Comparison of ENCODE assay signal across 14 mouse cellular contexts in the genomic region with DNA sequence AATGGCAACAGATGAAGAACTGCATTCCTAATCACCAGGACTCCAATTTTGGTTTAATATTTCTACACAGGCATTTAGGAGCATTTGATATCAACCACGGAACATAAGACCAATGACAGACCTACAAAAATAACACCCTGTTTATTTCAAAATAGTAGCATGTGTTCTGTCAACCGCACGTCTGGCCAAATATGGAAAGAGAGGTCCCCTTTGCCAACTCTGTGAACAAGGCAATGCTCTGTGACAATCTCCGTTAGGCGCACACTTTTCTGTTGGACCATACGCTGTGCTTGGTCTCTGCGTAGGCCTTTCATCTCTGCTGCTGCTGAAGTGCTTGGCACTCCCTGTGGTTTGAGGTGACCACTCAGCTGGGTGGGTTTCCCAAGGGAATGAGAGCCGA.
"Had no signal": no experiment of that assay in that cellular context is flagged by ENCODE, and none has a peak within 500 bp of the region (broad histone marks: within the 10 kb centered on the region; RNA-seq: fewer than 3 reads in every experiment).

No protein-coding gene starts in this region.

- H3K9me3 ChIP-seq: liver, embryonic 13.5 days; lung, embryonic 15.5 days; midbrain, embryonic 13.5 days; neural tube, embryonic 15.5 days had no signal

- H3K4me2 ChIP-seq: liver, embryonic 13.5 days; lung, embryonic 15.5 days; midbrain, embryonic 13.5 days; neural tube, embryonic 15.5 days had no signal

- DNase-seq: kidney, adult 8-10 months; kidney, postnatal 36 days; left cerebral cortex, postnatal 4 days; liver, embryonic 13.5 days; liver, postnatal 0 days; lung, postnatal 36 days; right cerebral cortex, adult 18-20 months; right cerebral cortex, postnatal 25 days; thymus, postnatal 36 days had no signal

- ATAC-seq: intestine, postnatal 0 days; liver, postnatal 0 days; midbrain, embryonic 13.5 days had no signal

- H3K36me3 ChIP-seq: liver, embryonic 13.5 days; lung, embryonic 15.5 days; midbrain, embryonic 13.5 days; neural tube, embryonic 15.5 days had no signal

- H3K4me3 ChIP-seq: liver, embryonic 13.5 days; lung, embryonic 15.5 days; midbrain, embryonic 13.5 days; neural tube, embryonic 15.5 days had no signal

- H3K27ac ChIP-seq: kidney, postnatal 0 days; liver, embryonic 13.5 days; lung, embryonic 15.5 days; midbrain, embryonic 13.5 days; neural tube, embryonic 15.5 days had no signal

- H3K27me3 ChIP-seq: liver, embryonic 13.5 days; lung, embryonic 15.5 days had no signal

- H3K9ac ChIP-seq: liver, embryonic 13.5 days; liver, postnatal 0 days; lung, embryonic 15.5 days; midbrain, embryonic 13.5 days; neural tube, embryonic 15.5 days had no signal
